In the genomic region with DNA sequence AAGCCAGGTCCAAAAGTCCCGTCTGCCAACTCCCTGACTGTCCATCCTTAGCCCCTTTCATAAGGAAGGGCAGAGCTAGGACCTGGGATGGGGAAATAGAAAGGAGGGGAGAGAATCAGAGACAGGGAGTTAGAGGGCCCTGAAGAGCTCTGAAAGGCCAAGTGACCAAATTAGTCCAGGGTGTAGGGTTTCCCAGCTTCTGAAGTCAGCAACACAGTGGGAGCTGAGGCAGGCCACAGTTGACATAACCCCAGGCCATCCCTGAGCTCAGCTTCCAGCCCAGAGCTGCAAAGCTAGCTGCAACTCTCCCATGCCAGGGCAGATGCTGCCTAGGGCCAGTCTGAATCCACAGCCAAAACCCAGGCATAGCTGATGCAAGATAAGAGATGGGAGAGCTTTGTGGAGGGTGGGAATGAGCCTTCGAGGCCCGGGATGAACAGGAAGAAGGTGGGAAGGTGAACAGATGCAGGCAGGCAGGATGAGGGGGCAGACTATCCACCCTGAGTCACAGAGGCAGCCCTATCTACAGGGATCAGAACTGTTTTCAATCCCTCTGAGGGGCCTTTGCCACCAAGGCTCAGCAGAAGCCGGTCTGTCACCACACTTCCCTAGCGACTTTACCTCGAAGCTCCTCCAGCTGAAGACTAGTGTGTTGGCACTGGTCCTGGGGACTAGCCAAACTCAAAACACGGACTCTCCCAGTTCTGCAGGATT, we compare ENCODE assay signal across 9 mouse cellular contexts. TPM values are rescaled to one million over a fixed set of nuclear protein-coding genes. Genes with fewer than 3 reads are reported as not detected.
DNase-seq lines count a peak whose midpoint lies in the region; ATAC-seq and TF ChIP-seq lines count a peak whose summit lies in the region.
"Had no signal": no experiment of that assay in that cellular context is flagged by ENCODE, and none has a peak within 500 bp of the region (broad histone marks: within the 10 kb centered on the region; RNA-seq: fewer than 3 reads in every experiment).

No protein-coding gene starts in this region.

- H3K9ac ChIP-seq in forebrain, embryonic 13.5 days, result peak overlapping the region; percentile 55
- H3K9ac ChIP-seq in neural tube, embryonic 13.5 days, result peak overlapping the region; percentile 53

- WGBS in forebrain, embryonic 13.5 days, result 31% methylated on average over 7 of the region's 7 CpGs
- 18% methylated on average over 7 of the region's 7 CpGs for WGBS in limb, embryonic 10.5 days
- WGBS in neural tube, embryonic 13.5 days, result 51% methylated on average over 7 of the region's 7 CpGs

- peaks cover 100% of the 10 kb centered on the region for H3K4me1 ChIP-seq in forebrain, embryonic 13.5 days
- peaks cover 90% of the 10 kb centered on the region for H3K4me1 ChIP-seq in limb, embryonic 10.5 days
- H3K4me1 ChIP-seq in neural tube, embryonic 13.5 days (replicated peaks), result peaks cover 96% of the 10 kb centered on the region

- H3K27me3 ChIP-seq in forebrain, embryonic 13.5 days, result peaks cover 10% of the 10 kb centered on the region
- no peaks in the 10 kb centered on the region for H3K27me3 ChIP-seq in limb, embryonic 10.5 days (ENCODE audit: low read depth, poor library complexity, severe bottlenecking)
- peaks cover 34% of the 10 kb centered on the region for H3K27me3 ChIP-seq in neural tube, embryonic 13.5 days

- H3K36me3 ChIP-seq in forebrain, embryonic 13.5 days (ENCODE audit: poor library complexity, severe bottlenecking), result 0 out of 2 replicates have a peak, but pooled peaks cover 9% of the 10 kb centered on the region
- peaks cover 63% of the 10 kb centered on the region for H3K36me3 ChIP-seq in limb, embryonic 10.5 days
- no peaks in the 10 kb centered on the region for H3K36me3 ChIP-seq in neural tube, embryonic 13.5 days

- H3K27ac ChIP-seq in left cerebral cortex, adult 2 months, result peak overlapping the region; percentile 75
- H3K27ac ChIP-seq in forebrain, embryonic 13.5 days, result no peak overlapping the region
- peak overlapping the region; percentile 72 for H3K27ac ChIP-seq in limb, embryonic 10.5 days
- no peak overlapping the region for H3K27ac ChIP-seq in neural tube, embryonic 13.5 days (replicated peaks)

- ATAC-seq in forebrain, embryonic 13.5 days, result no peak
- ATAC-seq in neural tube, embryonic 13.5 days (ENCODE audit: low read depth), result no peak

- H3K4me3 ChIP-seq in left cerebral cortex, adult 2 months, result peak overlapping the region; percentile 26
- peak overlapping the region; percentile 31 for H3K4me3 ChIP-seq in forebrain, embryonic 13.5 days
- peak overlapping the region; percentile 85 for H3K4me3 ChIP-seq in limb, embryonic 10.5 days
- peak overlapping the region; percentile 54 for H3K4me3 ChIP-seq in neural tube, embryonic 13.5 days

- intact Hi-C loops in left cerebral cortex, adult 2 months (cut with DNase I), result no loop called here
- intact Hi-C loops in left cerebral cortex, postnatal 14 days (cut with DNase I), result no loop called here

- peak overlapping the region; percentile 93 for H3K4me2 ChIP-seq in forebrain, embryonic 13.5 days
- peak overlapping the region; percentile 77 for H3K4me2 ChIP-seq in neural tube, embryonic 13.5 days

- H3K9me3 ChIP-seq in forebrain, embryonic 13.5 days (replicated peaks), result no peaks in the 10 kb centered on the region
- H3K9me3 ChIP-seq in limb, embryonic 10.5 days (replicated peaks), result no peaks in the 10 kb centered on the region
- no peaks in the 10 kb centered on the region for H3K9me3 ChIP-seq in neural tube, embryonic 13.5 days

- TF ChIP-seq CTCF in left cerebral cortex, adult 2 months (IDR thresholded peaks at IDR 0.05), result no peak

- DNase-seq in left cerebral cortex, adult 2 months (ENCODE audit: extremely low spot score in 1 of 2, low spot score in 2 of 2), result no peak
- no peak for DNase-seq in left cerebral cortex, postnatal 14 days (ENCODE audit: low spot score in 2 of 2)
- no peak for DNase-seq in limb, embryonic 10.5 days (ENCODE audit: low spot score)
- no peak for DNase-seq in cerebellum, postnatal 14 days
- no peak for DNase-seq in ovary, postnatal 36 days (ENCODE audit: low spot score)
- no peak for DNase-seq in adrenal gland, postnatal 25 days

RNA-seq across cellular contexts. Expression of a gene that starts 4.5 kb away (rescaled TPM):
- total RNA-seq in left cerebral cortex, adult 2 months (2021), result 100 to 1,000 TPM; 134 to 142 TPM
- total RNA-seq in left cerebral cortex, postnatal 14 days (2021), result 10 to 100 TPM; 81.3 to 91.6 TPM
- polyA plus RNA-seq in forebrain, embryonic 13.5 days (2015; fragmentation: Nextera tagmentation; extraction: Ambion mirVana), result 4.4 and 4.7 TPM in 2 replicates
- polyA plus RNA-seq in limb, embryonic 10.5 days (2016; fragmentation: Nextera tagmentation; extraction: Ambion mirVana), result 9.6 and 11.0 TPM in 2 replicates
- polyA plus RNA-seq in neural tube, embryonic 13.5 days (2015; fragmentation: Nextera tagmentation; extraction: Ambion mirVana), result 6.7 and 7.0 TPM in 2 replicates
- total RNA-seq in adrenal gland, postnatal 25 days (2021), result 76.1 and 81.2 TPM in 2 replicates
- total RNA-seq: neutrophil, adult 5-6 weeks had no signal

RNA-seq across cellular contexts. Expression of a gene that starts 47.0 kb away (rescaled TPM):
- 1 to 10 TPM; 2.3 to 4.0 TPM for total RNA-seq in left cerebral cortex, adult 2 months (2021)
- total RNA-seq in left cerebral cortex, postnatal 14 days (2021), result 1 to 10 TPM; 4.2 to 4.3 TPM
- 1.4 and 1.5 TPM in 2 replicates for polyA plus RNA-seq in forebrain, embryonic 13.5 days (2015; fragmentation: Nextera tagmentation; extraction: Ambion mirVana)
- 1.1 and 1.6 TPM in 2 replicates for polyA plus RNA-seq in limb, embryonic 10.5 days (2016; fragmentation: Nextera tagmentation; extraction: Ambion mirVana)
- 3.6 and 3.9 TPM in 2 replicates for polyA plus RNA-seq in neural tube, embryonic 13.5 days (2015; fragmentation: Nextera tagmentation; extraction: Ambion mirVana)
- total RNA-seq in adrenal gland, postnatal 25 days (2021), result 5.8 and 9.5 TPM in 2 replicates

Comparison
In these comparisons a context has a peak if more than half of its experiments do, and no peak if none do; other contexts are left out.
1. H3K27ac ChIP-seq: peak in left cerebral cortex, adult 2 months (single experiment) and limb, embryonic 10.5 days (single experiment); none in forebrain, embryonic 13.5 days (single experiment) and neural tube, embryonic 13.5 days (single experiment).
2. H3K4me3 ChIP-seq: peak in every context shown above with its lines; median percentile 85 in limb, embryonic 10.5 days; 54 in neural tube, embryonic 13.5 days; 31 in forebrain, embryonic 13.5 days; 26 in left cerebral cortex, adult 2 months.